Mouse (Mus musculus) c-Kit-positive CD71-negative TER-119-negative erythroid progenitor cells, embryonic 14.5 days (primary cell): ENCODE results near the gene Dpysl4.
A peak's percentile ranks its signal among the peaks of the same experiment; 100 is the strongest.

Source experiments
- DNase-seq: peaks from one replicate; pipeline ENCODE4 v3.0.0-alpha.2; 2013; ENCODE audit warnings: low read depth

The Dpysl4 gene

GRCm38 (mm10) chr7:139085629-139086194, at the start of gene Dpysl4:
TSS of gene Dpysl4 (plus strand) at chr7:139086001.
- DNase-seq = no peak

DNA sequence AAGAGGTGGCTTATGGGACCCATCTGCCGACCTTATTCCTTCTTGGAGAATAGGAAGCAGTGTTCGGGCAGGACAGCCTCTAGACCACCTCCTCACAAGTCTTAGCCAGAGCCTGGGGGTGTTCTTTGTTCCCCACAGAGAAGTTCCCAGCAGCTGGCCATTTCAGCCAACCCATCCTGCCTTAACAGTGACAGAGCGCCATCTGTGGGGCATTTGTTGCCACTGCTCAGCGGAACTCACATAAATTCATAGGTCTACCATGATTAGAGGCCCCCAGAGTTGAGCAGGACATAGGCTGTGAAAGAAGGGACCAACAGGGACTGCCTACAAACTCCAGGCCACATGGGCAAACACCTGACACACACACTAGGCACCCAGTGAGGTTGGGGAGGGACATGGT, 22.4 kb upstream of the Dpysl4 start:
- peak; percentile 20 for DNase-seq

DNA sequence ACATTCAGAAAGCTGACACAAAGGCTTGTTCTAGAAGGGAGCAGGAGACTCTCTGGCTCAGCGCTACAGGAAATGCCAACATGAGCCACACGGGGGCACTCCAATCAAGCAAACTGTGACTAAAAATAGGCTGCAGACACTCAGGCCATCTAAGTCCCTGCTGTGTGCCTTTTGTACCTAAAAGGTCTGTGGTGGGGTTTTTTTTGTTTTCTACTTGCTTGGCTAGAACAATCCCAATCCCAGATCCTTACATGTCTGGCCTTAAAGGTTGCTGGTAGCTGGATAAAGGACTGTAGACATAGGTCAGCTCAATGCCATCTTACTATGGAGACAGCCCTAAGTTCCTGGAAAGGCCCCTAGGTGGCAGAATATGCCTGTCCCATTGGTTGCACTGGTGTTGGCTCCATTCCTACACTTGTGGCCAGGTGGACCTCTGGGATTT, 17.6 kb upstream of the Dpysl4 start:
- DNase-seq = peak; percentile 50

DNA sequence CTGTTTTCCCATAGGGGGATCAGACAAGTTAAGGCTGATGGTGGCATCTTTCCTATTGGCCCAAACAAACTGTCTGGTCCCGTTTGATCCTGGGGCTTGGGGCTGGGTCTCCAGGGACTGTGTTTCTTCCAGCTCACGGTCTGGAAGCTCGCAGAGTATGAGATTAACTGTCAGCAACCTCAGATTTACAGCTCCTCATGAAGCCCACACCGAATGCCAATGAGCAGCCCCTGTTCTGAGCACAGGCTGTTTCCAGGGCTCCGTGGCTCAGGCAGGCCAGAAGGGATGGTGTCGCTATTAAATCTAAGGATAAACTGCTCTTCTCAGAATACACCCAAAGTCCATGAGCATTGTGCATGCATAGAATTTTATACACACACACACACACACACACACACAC, 11.6 kb upstream of the Dpysl4 start:
- DNase-seq = no peak

DNA sequence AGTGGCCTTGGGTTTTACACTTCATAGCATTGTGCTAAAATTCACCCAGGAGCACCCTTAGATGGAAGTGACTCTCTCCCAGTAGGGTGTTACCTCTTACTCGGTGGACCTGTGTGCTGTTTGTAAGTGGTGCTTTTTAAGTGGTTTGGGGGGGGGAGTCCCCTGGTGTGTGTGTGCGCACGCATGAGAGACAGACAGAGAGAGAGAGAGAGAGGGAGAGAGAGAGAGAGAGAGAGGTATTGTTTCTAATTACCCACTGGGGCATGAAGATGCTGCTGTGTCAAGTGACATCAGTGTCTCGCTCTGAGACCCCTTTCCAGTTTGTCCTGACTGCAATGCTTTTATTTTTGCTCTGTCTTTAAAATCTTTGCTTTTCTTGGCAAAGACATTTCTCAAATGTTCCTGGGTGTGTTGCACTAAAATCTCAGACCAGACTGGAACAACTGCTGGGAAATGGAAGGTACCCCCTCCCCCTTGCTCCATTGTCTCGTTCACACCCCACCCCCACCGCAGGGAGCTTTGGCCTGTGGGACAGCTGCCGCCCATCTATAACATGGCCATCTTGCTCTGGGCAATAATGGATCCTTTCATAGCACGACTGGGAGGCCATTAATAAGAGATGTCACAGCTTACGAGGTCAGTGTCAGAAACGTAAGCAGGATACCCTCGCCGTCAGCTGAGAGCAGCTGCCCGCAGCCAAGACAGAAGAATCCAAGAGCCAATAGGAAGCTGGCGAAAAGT, 10.6 kb upstream of the Dpysl4 start:
- no peak for DNase-seq

DNA sequence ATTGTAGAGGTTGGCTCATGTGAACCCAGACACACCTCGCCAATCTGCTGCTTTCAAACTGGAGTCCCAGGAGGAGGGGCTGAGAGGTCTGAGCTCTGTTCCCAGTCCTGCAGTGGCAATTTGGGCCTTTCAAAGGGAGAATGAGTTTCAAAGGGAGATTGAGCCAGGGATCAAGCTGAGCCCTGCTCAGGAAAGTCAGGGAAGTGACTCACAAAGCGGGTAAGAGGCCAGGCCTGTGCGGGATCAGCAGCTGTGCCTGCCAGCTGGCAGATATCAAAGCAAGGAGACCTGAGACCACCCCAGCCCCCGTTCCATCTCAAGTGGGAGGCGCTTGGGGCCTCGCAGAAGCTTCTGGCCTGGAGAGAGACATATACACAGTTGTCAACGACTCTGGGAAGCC, 8.5 kb upstream of the Dpysl4 start:
- DNase-seq = no peak

GRCm38 (mm10) chr7:139078181-139078580, 7.6 kb upstream of the Dpysl4 start:
- DNase-seq = no peak

DNA sequence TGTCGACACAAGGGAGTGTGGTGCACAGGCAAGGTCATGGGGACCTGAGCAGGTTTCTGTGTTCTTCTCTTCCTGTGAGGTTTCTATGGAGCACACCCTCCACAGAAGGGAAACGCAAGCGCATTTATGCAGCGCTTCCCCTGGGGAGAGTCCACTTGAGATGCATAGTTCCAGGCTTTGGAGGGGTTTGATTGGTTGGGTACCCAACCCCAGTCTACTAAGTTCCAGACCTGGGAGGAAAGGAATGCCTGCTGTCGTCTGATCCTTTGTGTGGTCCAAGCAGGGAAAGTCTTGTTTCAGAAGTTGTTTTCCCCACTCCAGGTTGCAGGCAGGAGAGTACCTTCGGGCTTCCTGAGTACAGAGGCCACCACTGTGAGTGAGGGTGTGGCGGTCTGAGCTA, 6.7 kb upstream of the Dpysl4 start:
- no peak for DNase-seq

GRCm38 (mm10) chr7:139080714-139081113, 5.1 kb upstream of the Dpysl4 start:
- peak; percentile 9 for DNase-seq

DNA sequence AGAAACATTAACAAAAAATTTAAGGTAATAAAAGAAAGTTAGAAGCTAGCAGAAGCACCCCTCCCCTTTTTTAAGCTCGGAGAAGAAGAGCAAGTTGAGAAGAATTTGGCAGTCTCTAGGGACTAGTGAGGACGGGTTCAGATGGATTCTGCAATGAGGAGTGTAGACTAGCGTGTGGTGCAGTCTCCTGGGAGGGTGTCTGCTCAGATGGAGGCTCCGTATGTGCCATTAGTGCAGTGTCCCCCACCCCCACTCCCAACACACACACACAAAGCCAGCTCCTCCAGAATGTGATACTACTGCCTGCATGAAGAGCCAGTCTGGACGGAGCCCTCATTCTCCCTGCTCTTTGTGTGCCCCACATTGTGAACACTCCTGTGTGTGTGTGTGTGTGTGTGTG, 4.6 kb upstream of the Dpysl4 start:
- no peak for DNase-seq

GRCm38 (mm10) chr7:139082281-139082680, 3.5 kb upstream of the Dpysl4 start:
- no peak for DNase-seq

DNA sequence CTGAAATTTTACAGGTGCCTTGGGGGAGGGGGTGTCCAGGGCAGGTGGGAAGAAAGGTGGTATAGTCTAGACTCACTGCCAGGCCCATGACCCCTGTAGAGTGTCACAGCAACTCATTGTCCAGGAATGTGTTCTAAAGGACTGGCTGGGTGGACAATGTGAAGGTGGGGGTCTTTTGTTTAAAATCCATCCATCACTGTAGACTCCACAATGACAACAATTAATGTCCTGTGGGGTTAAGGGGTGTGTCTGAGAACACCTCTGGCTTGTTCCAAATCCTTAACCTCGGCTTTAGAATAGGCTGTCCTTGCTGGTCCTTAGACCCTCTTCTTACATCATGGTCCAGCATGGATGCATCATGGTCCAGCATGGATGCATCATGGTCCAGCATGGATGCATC, 1.5 kb upstream of the Dpysl4 start:
- no peak for DNase-seq

DNA sequence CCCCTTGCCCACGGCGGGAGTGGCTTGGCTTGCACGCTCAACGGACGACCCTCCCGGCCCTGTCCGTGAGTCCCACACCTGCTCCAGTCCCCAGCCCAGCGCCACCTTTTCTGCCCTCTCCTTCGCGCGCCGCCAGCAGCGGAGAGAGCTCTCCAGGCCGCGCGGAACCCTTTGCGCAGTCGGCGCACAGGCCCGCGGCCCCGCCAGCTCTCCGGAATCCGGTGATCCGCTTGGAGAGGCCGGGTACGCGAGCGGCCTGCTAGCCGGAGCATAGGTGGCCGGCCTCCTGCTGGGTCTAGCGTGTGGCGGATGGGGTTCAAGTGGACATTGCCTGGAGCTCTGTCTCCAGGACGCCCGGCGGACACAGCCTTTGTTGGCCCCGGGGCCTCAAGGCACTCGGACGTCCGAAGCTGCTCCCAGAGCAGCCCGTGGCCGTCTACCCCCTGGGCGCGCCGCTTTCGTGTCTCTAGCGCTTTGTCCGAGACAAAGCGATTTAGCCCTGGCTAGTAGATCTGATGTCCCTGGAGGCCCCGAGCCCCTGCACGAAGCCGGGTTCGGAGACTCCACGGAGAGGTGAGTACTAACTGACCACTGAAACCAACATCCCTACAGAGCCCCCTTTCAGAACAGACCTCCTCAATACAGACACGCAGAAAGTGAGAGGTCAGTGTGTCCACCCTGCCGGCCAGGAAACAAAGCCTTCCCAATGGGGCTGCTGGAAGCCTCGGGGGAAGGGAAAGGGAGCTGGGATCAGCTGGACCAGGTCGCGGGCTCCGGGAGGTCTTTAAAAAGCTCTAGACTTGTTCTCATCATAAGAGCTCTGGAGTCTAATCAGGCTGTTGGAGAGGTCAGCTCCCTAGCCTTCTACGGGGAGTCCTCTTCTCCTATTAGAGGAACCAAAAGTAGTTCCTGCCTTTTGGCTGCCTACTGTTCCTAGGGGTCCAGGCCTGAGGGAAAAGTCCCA, 676 bp downstream of the Dpysl4 start:
- no peak for DNase-seq

DNA sequence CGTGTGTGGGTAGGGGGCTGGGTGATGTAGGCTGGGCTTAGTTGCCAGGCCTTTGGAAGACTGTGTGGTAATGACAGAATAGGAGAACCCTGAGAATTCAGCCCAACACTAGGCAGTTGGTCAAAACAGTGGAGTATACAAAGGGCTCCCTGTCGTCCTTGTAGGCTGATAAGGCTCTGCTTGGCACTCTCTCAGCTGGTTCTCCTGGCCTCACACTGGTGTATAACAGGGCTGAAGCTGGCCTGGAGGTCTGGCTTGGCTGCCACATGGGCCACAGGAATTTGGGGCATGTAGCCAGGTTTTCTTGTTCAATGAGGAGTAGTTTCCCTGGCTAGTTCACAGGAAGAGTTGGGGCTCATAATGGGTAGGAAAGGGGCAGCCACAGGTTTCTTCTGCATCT, 2.0 kb downstream of the Dpysl4 start:
- DNase-seq = no peak

DNA sequence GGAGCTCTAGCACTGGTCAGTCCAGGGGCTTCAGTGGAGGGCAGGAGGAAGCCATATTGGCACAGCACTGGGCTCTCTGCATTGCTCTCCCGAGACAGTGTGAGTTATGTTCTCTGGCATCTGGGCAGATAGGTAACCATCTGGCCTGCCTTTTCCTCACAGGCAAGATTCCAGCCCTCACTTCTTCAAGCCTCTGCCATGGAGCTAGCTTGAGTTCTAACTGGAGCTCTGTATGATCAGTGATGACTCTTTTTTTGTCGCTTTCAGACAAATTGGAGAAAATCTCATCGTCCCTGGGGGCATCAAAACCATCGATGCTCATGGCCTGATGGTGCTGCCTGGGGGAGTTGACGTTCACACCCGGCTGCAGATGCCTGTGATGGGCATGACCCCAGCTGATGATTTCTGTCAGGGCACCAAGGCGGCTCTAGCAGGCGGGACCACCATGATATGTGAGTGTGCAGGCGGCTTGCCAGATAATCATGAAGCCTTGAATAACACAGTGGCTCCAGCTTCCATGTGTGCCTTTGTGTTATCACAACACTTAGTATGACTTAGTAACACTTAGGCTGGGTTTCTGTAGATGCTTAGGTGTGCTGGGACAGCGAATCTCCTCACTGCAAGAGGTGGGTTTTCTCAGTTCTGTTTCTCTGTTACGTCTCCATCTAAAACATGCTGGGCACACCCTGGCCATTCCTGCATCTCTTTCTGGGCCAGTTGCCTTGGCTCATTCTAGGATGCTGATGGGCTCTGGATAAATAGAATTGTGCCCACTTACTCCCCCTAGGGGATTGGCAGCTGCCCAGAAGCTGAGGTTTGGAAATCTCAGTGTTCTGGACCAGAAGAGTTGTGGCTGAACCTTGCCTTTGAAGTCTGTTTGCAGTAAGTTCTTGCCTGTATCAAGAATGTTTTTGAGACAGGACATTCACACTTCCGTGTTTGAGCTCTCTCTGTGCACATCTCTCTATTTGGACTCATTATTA, 4.4 kb downstream of the Dpysl4 start:
- DNase-seq = no peak

DNA sequence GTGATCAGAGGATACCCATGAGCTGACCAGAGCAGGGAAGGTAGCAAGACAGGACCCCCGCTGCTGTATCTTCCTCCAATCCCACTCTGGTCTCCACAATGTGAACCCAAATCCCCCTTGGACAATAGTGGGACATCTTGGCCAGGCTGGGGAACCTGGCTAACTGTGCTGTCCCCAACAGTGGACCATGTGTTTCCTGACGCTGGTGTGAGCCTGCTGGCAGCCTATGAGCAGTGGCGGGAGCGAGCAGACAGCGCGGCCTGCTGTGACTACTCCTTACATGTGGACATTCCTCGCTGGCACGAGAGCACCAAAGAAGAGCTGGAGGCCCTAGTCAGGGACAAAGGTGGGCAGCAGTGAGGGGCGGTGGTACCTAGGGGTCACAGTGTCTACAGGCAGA, 5.9 kb downstream of the Dpysl4 start:
- no peak for DNase-seq

DNA sequence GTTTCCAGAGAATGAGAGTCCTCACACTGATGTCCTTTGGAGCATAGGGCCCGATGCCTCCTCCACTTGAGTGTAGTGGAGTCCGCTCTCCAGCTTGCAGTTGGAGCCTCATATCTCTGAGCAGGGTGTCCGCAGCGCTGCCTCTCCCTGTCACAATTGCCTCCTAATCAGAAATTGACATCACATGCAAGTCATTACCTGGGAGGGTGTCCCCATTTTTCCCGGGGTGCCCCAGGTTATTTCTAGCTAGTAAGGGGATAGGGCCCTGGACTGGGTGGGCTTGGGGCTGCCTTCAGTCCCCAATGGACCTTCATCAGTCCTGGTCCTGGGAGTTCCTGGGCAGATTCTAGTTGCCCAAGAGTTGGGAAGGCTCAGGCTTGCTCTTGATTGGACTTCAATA, 6.9 kb downstream of the Dpysl4 start:
- DNase-seq = no peak

GRCm38 (mm10) chr7:139093124-139093523, 7.3 kb downstream of the Dpysl4 start:
- DNase-seq = no peak

- no peak for DNase-seq
Measured at GRCm38 (mm10) chr7:139093781-139094180, 8.0 kb downstream of the Dpysl4 start.

DNA sequence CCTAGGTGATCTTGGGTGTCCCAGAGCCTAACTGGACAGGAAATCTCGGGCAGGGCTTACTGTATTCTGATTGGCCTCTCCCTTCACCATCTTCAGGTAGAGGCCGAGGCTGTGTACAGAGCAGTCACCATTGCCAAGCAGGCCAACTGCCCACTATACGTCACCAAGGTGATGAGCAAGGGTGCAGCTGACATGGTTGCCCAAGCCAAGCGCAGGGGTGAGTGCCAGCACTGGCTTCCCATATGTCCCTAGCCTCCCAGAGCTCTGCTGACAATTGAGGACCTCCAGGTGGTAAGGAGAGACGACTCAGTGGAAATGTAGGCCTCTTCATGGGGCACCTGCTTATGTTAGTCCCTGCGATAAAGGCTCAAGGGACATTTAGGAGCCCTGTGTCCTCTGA, 9.0 kb downstream of the Dpysl4 start:
- DNase-seq = no peak

DNA sequence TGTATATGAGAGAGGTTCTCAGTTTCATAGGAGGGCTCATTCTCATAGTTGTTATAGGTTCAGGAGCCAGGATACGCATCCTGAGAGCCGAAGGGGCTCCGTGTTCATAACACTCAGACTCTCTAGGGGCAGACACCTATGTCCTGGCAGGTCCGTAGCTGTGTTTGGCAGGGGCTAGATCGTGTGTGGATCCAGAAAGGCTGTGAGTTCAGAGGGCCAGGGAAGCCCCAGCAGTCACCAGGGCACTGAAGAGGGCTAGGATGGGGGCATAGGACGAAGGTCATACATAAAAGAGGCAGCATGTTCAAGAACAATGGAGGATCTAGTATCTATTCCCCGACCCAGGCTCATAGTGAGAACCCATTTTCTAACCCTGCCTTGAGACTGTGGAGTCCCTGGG, 9.5 kb downstream of the Dpysl4 start:
- DNase-seq = no peak

DNA sequence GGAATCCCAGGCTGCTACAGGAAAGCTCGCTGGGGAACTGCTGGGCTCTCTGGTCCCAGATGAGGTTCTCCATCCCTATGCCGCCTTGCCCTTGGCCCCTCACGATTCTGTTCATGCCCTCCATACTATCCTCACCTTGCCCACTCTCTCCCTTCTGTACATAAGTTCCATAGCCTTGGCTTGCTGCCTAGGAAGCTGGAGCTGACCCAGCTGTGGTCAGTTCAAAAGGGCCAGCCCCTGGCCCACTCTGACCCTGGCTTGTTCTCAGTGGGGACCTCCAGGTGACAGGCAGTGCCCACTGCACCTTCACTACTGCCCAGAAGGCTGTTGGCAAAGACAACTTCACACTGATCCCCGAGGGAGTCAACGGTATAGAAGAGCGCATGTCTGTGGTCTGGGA, 10.6 kb downstream of the Dpysl4 start:
- no peak for DNase-seq
